Comparison of ENCODE assay signal across 9 mouse cellular contexts in genomic region chr5:121710402-121710801, GRCm38 (mm10). TPM values are rescaled to one million over a fixed set of nuclear protein-coding genes. Genes with fewer than 3 reads are reported as not detected.
DNase-seq lines count a peak whose midpoint lies in the region; ATAC-seq and TF ChIP-seq lines count a peak whose summit lies in the region.
"Had no signal": no experiment of that assay in that cellular context is flagged by ENCODE, and none has a peak within 500 bp of the region (broad histone marks: within the 10 kb centered on the region; RNA-seq: fewer than 3 reads in every experiment).

No protein-coding gene starts in this region.

- H3K4me1 ChIP-seq in heart, embryonic 10.5 days: peaks cover 22% of the 10 kb centered on the region
- H3K4me1 ChIP-seq in forebrain, embryonic 14.5 days (ENCODE audit: control insufficient read depth, insufficient read depth, low read length): peaks cover 15% of the 10 kb centered on the region
- peaks cover 5 to 11% of the 10 kb centered on the region in 2 experiments; a peak in 2 of 4 replicates for H3K4me1 ChIP-seq in liver, embryonic 14.5 days (replicated peaks; ENCODE audit: control insufficient read depth in 2 of 2, insufficient read depth in 2 of 2, low read length in 1 of 2)

- H3K4me2 ChIP-seq in forebrain, embryonic 14.5 days (ENCODE audit: low read length): peak overlapping the region; percentile 86
- peak overlapping the region; percentile 83 for H3K4me2 ChIP-seq in liver, embryonic 14.5 days (ENCODE audit: low read depth)

- H3K36me3 ChIP-seq in heart, embryonic 10.5 days: no peaks in the 10 kb centered on the region
- no peaks in the 10 kb centered on the region for H3K36me3 ChIP-seq in forebrain, embryonic 14.5 days (ENCODE audit: control insufficient read depth, insufficient read depth, low read length)
- no peaks in the 10 kb centered on the region for H3K36me3 ChIP-seq in liver, embryonic 14.5 days (replicated peaks; ENCODE audit: control insufficient read depth, insufficient read depth, low read depth)

- 39% methylated on average over 2 of the region's 2 CpGs for WGBS in heart, embryonic 10.5 days
- WGBS in forebrain, embryonic 14.5 days: 43% methylated on average over 2 of the region's 2 CpGs
- WGBS in liver, embryonic 14.5 days (ENCODE audit: insufficient replicate concordance): 51% methylated on average over 2 of the region's 2 CpGs

- TF ChIP-seq EP300 in liver, embryonic 14.5 days (IDR thresholded peaks at IDR 0.05; ENCODE audit: low read depth): no peak

- H3K4me3 ChIP-seq in heart, embryonic 10.5 days: peak overlapping the region; percentile 93
- H3K4me3 ChIP-seq in forebrain, embryonic 14.5 days (ENCODE audit: low read depth, low read length): no peak overlapping the region
- H3K4me3 ChIP-seq in liver, embryonic 14.5 days (ENCODE audit: insufficient read depth in 1 of 2, low read depth in 2 of 2, low read length in 2 of 2): peak overlapping the region in 1 of 2 experiments; percentile 62; a peak in 2 of 4 replicates

- H3K27me3 ChIP-seq in heart, embryonic 10.5 days (ENCODE audit: insufficient read depth, poor library complexity, severe bottlenecking): no peaks in the 10 kb centered on the region
- H3K27me3 ChIP-seq in forebrain, embryonic 14.5 days (replicated peaks; ENCODE audit: control insufficient read depth, insufficient read depth, low read length): no peaks in the 10 kb centered on the region
- H3K27me3 ChIP-seq in liver, embryonic 14.5 days (ENCODE audit: control insufficient read depth, insufficient read depth, low read length): no peaks in the 10 kb centered on the region

- no peak for DNase-seq in heart, embryonic 10.5 days (ENCODE audit: low spot score)
- no peak for DNase-seq in heart, postnatal 36 days
- peak; percentile 23 for DNase-seq in CD4-positive helper T cell, adult 2 months (ENCODE audit: low read depth, low spot score)
- DNase-seq in forebrain, embryonic 14.5 days (ENCODE audit: low spot score): no peak
- DNase-seq in liver, embryonic 14.5 days (ENCODE audit: low read depth in 3 of 3, low spot score in 3 of 3): no peak
- no peak for DNase-seq in MN1 (ENCODE audit: low spot score)
- no peak for DNase-seq in ovary, postnatal 14 days (ENCODE audit: low spot score)
- no peak for DNase-seq in urinary bladder, postnatal 25 days (ENCODE audit: low spot score)
- DNase-seq: B cell, adult 2 months had no signal

- no peaks in the 10 kb centered on the region for H3K9me3 ChIP-seq in heart, embryonic 10.5 days
- H3K9me3 ChIP-seq in forebrain, embryonic 14.5 days (replicated peaks; ENCODE audit: control insufficient read depth, low read length): no peaks in the 10 kb centered on the region
- no peaks in the 10 kb centered on the region for H3K9me3 ChIP-seq in liver, embryonic 14.5 days (ENCODE audit: control insufficient read depth, low read length)

- intact Hi-C loops in heart, postnatal 36 days (cut with DNase I): loop anchor here (2.0 to 10.0 kb wide), 3 partner anchors 50 to 444 kb away; partner anchors contain the start of genes Acad10, Brap and Ppp1cc

- H3K27ac ChIP-seq in heart, embryonic 10.5 days: peak overlapping the region; percentile 99; the same call in 1 of the 2 replicates
- no peak overlapping the region for H3K27ac ChIP-seq in forebrain, embryonic 14.5 days (ENCODE audit: low read depth, low read length)
- H3K27ac ChIP-seq in liver, embryonic 14.5 days: no peak overlapping the region

- ATAC-seq in forebrain, embryonic 14.5 days: no peak
- no peak for ATAC-seq in liver, embryonic 14.5 days (ENCODE audit: insufficient read depth)

- no peak overlapping the region for H3K9ac ChIP-seq in forebrain, embryonic 14.5 days (ENCODE audit: low read length)
- H3K9ac ChIP-seq in liver, embryonic 14.5 days (replicated peaks): no peak overlapping the region

- TF ChIP-seq CTCF in liver, embryonic 14.5 days (IDR thresholded peaks at IDR 0.05; ENCODE audit: low read depth): no peak

RNA-seq across cellular contexts. Expression of gene Atxn2, which starts 0.7 kb away (rescaled TPM):
- polyA plus RNA-seq in heart, embryonic 10.5 days (2016; fragmentation: Nextera tagmentation; extraction: Ambion mirVana): 38.2 and 46.8 TPM in 2 replicates
- 100 to 1,000 TPM; 138 to 149 TPM for total RNA-seq in heart, postnatal 36 days (2021)
- 43.5 and 49.5 TPM in 2 replicates for polyA plus RNA-seq in forebrain, embryonic 14.5 days (2014; fragmentation: Nextera tagmentation; extraction: Ambion mirVana)
- polyA plus RNA-seq in liver, embryonic 14.5 days (2012; rRNA removed): 24.1 and 24.6 TPM in 2 replicates
- polyA plus RNA-seq in liver, embryonic 14.5 days (2014; fragmentation: Nextera tagmentation; extraction: Ambion mirVana): 19.3 and 20.5 TPM in 2 replicates

RNA-seq across cellular contexts. Expression of gene Brap, which starts 50.0 kb away (rescaled TPM):
- 33.2 and 35.5 TPM in 2 replicates for polyA plus RNA-seq in heart, embryonic 10.5 days (2016; fragmentation: Nextera tagmentation; extraction: Ambion mirVana)
- total RNA-seq in heart, postnatal 36 days (2021): 10 to 100 TPM; 29.8 to 31.9 TPM
- polyA plus RNA-seq in forebrain, embryonic 14.5 days (2014; fragmentation: Nextera tagmentation; extraction: Ambion mirVana): 36.8 and 43.5 TPM in 2 replicates
- polyA plus RNA-seq in liver, embryonic 14.5 days (2012; rRNA removed): 9.7 and 12.5 TPM in 2 replicates
- 22.7 and 22.9 TPM in 2 replicates for polyA plus RNA-seq in liver, embryonic 14.5 days (2014; fragmentation: Nextera tagmentation; extraction: Ambion mirVana)

RNA-seq across cellular contexts. Expression of gene Acad10, which starts 50.1 kb away (rescaled TPM):
- polyA plus RNA-seq in heart, embryonic 10.5 days (2016; fragmentation: Nextera tagmentation; extraction: Ambion mirVana): 1.5 and 2.6 TPM in 2 replicates
- 10 to 100 TPM; 19.8 to 23.8 TPM for total RNA-seq in heart, postnatal 36 days (2021)
- polyA plus RNA-seq in forebrain, embryonic 14.5 days (2014; fragmentation: Nextera tagmentation; extraction: Ambion mirVana): 0.84 and 1.1 TPM in 2 replicates
- 1.6 and 1.7 TPM in 2 replicates for polyA plus RNA-seq in liver, embryonic 14.5 days (2012; rRNA removed)
- polyA plus RNA-seq in liver, embryonic 14.5 days (2014; fragmentation: Nextera tagmentation; extraction: Ambion mirVana): 2.2 and 2.6 TPM in 2 replicates
